Mouse (Mus musculus): ENCODE results near the gene Slc34a3.
"Not testable (repeated sequence)": the region's sequence is repeated elsewhere in the genome, so short reads cannot be mapped to it uniquely, and the experiment has no call there.

Slc34a3 gene

GRCm38 (mm10) chr2:25234050-25234449 is at the start of gene Slc34a3:
Gene Slc34a3, minus strand, starts transcription at chr2:25234364.
- DNase-seq (ENCODE audit: low spot score): no peak

GRCm38 (mm10) chr2:25278928-25279882 is 45.0 kb upstream of the Slc34a3 start:
- peak; percentile 90 for DNase-seq (ENCODE audit: low spot score)

- DNase-seq (ENCODE audit: low spot score): no peak
These were observed 38.8 kb upstream of the Slc34a3 start for GRCm38 (mm10) chr2:25273010-25273409.

GRCm38 (mm10) chr2:25272515-25272914 is 38.4 kb upstream of the Slc34a3 start:
- no peak for DNase-seq (ENCODE audit: low spot score)

- DNase-seq (ENCODE audit: low spot score): peak; percentile 98
These were observed 37.8 kb upstream of the Slc34a3 start, which contains the start of the genes Ssna1 and Anapc2 for GRCm38 (mm10) chr2:25271827-25272511. Gene Ssna1, minus strand, starts transcription at chr2:25272438. Gene Anapc2, plus strand, starts transcription at chr2:25272478.

- no peak for DNase-seq (ENCODE audit: low spot score)
These were observed 33.7 kb upstream of the Slc34a3 start for GRCm38 (mm10) chr2:25267746-25268309.

GRCm38 (mm10) chr2:25267241-25267640 is 33.1 kb upstream of the Slc34a3 start:
- no peak for DNase-seq (ENCODE audit: low spot score)

- DNase-seq (ENCODE audit: low spot score): peak; percentile 46
These were observed 32.6 kb upstream of the Slc34a3 start for GRCm38 (mm10) chr2:25266720-25267119.

GRCm38 (mm10) chr2:25265897-25266656 is 31.9 kb upstream of the Slc34a3 start:
- peak; percentile 68 for DNase-seq (ENCODE audit: low spot score)

GRCm38 (mm10) chr2:25264851-25265250 is 30.7 kb upstream of the Slc34a3 start:
- no peak for DNase-seq (ENCODE audit: low spot score)

GRCm38 (mm10) chr2:25264286-25264660 is 30.1 kb upstream of the Slc34a3 start:
- DNase-seq (ENCODE audit: low spot score): no peak

- no peak for DNase-seq (ENCODE audit: low spot score)
These were observed 29.6 kb upstream of the Slc34a3 start for GRCm38 (mm10) chr2:25263623-25264285.

- DNase-seq (ENCODE audit: low spot score): no peak
These were observed 28.8 kb upstream of the Slc34a3 start for GRCm38 (mm10) chr2:25262795-25263622.

- DNase-seq (ENCODE audit: low spot score): peak; percentile 97
These were observed 28.2 kb upstream of the Slc34a3 start, which contains the start of gene Tprn for GRCm38 (mm10) chr2:25262291-25262767. Gene Tprn, plus strand, starts transcription at chr2:25262618.

GRCm38 (mm10) chr2:25261870-25262269 is 27.7 kb upstream of the Slc34a3 start:
- no peak for DNase-seq (ENCODE audit: low spot score)

GRCm38 (mm10) chr2:25258887-25259286 is 24.7 kb upstream of the Slc34a3 start:
- no peak for DNase-seq (ENCODE audit: low spot score)

- DNase-seq (ENCODE audit: low spot score): not testable (repeated sequence)
These were observed 23.1 kb upstream of the Slc34a3 start for GRCm38 (mm10) chr2:25257250-25257649.

- DNase-seq (ENCODE audit: low spot score): peak; percentile 68
These were observed 22.4 kb upstream of the Slc34a3 start for GRCm38 (mm10) chr2:25256443-25257109.

- peak; percentile 90 for DNase-seq (ENCODE audit: low spot score)
These were observed 21.2 kb upstream of the Slc34a3 start, which contains the start of gene Tmem203 for GRCm38 (mm10) chr2:25255284-25255779. Gene Tmem203, plus strand, starts transcription at chr2:25255439.

Data from urinary bladder, postnatal 14 days (tissue).